Mouse (Mus musculus) limb, embryonic 11.5 days (tissue): ENCODE measurements around the gene Gpr146. TPM values are rescaled to one million over a fixed set of nuclear protein-coding genes. Genes with fewer than 3 reads are reported as not detected.
A peak's percentile ranks its signal among the peaks of the same experiment; 100 is the strongest.

Source experiments
- ATAC-seq: fragments of 200-750 bp; cut with Nextera tagmentation; 2 replicates; pipeline ENCODE4 v1.8.0; 2017; ENCODE audit warnings: low read depth; ENCODE audit not compliant: insufficient number of reproducible peaks, low FRiP score, low TSS enrichment
- DNase-seq: peaks from one replicate; pipeline ENCODE4 v3.0.0-alpha.2; 2015; ENCODE audit warnings: low spot score
- H3K27ac ChIP-seq: fragments of 300-500 bp; sonication (generic); replicated peaks from 2 replicates; pipeline ENCODE4 v1.5.1; 2014; ENCODE audit warnings: low read depth, mild to moderate bottlenecking, low read length
- H3K27me3 ChIP-seq: fragments of 300-500 bp; sonication (generic); 2 replicates; pipeline ENCODE4 v1.6.1; 2014; ENCODE audit warnings: mild to moderate bottlenecking, low read length, mixed read lengths; ENCODE audit not compliant: control insufficient read depth, insufficient read depth
- H3K36me3 ChIP-seq: fragments of 300-500 bp; sonication (generic); 2 replicates; pipeline ENCODE4 v1.6.1; 2014; ENCODE audit warnings: mild to moderate bottlenecking, low read length, moderate library complexity, mixed read lengths; ENCODE audit not compliant: control insufficient read depth, insufficient read depth
- H3K4me1 ChIP-seq: fragments of 300-500 bp; sonication (generic); 2 replicates; pipeline ENCODE4 v1.6.1; 2014; ENCODE audit warnings: low read length, mixed read lengths; ENCODE audit not compliant: control insufficient read depth, insufficient read depth
- H3K4me2 ChIP-seq: fragments of 300-500 bp; sonication (generic); 2 replicates; pipeline ENCODE4 v1.6.1; 2014; ENCODE audit warnings: low read depth, mild to moderate bottlenecking, moderate library complexity; ENCODE audit not compliant: severe bottlenecking
- H3K4me3 ChIP-seq: fragments of 300-500 bp; sonication (generic); 2 replicates; pipeline ENCODE4 v1.5.1; 2014; ENCODE audit warnings: low read depth, low read length
- H3K9ac ChIP-seq: fragments of 300-500 bp; sonication (generic); 2 replicates; pipeline ENCODE4 v1.6.1; 2014; ENCODE audit warnings: mild to moderate bottlenecking, low read length
- H3K9me3 ChIP-seq: fragments of 300-500 bp; sonication (generic); 2 replicates; pipeline ENCODE4 v1.6.1; 2016; ENCODE audit warnings: low read length; ENCODE audit not compliant: control insufficient read depth
- WGBS: fragments of 180-500 bp; shearing (Covaris S2); extraction: QIAGEN DNeasy Blood & Tissue Kit; methylation state at CpG from one replicate; pipeline ENCODE4 v1.1.7; 2014; 5-methylcytosine and 5-hydroxymethylcytosine counted together
- polyA plus RNA-seq: library from polyadenylated mRNA; unstranded; fragments of >200 nt; fragmentation: Nextera tagmentation; extraction: Ambion mirVana; gene quantifications from 2 replicates; pipeline ENCODE4 v1.2.1, GENCODE M21; 2014

The Gpr146 gene
- polyA plus RNA-seq, 1 experiment from 2014 or later = 1.9 TPM

DNA sequence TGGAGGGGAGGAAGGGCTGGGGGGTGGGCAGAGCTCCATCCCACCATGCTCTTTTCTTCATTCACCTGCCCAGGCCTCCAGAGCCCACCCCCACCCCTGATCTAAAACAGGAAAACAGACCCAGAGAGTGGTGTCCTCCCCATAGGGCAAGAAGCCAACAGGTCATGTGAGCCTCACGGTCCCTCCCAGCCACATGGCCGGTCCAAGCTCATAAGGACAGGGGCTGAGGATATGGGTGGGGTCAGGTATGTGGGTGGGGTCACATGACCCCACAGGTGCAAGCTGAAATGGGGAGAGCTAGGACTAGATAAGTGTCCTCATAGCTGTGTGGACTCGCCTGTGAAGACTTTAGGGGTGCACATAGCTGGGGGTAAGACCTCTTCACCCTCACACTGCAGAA is 39.1 kb upstream of the Gpr146 start:
- H3K27me3 ChIP-seq = no peaks in the 10 kb centered on the region
- no peak overlapping the region for H3K27ac ChIP-seq
- H3K4me2 ChIP-seq = no peak overlapping the region
- ATAC-seq (no peak), DNase-seq (no peak)
- WGBS = 83% methylated on average over 3 of the region's 3 CpGs
- H3K36me3 ChIP-seq = peaks cover 27% of the 10 kb centered on the region; the same call in 1 of the 2 replicates
- H3K4me1 ChIP-seq = peaks cover 1% of the 10 kb centered on the region
- H3K4me3 ChIP-seq = no peak overlapping the region
- H3K9me3 ChIP-seq = no peaks in the 10 kb centered on the region
- H3K9ac ChIP-seq = no peak overlapping the region

DNA sequence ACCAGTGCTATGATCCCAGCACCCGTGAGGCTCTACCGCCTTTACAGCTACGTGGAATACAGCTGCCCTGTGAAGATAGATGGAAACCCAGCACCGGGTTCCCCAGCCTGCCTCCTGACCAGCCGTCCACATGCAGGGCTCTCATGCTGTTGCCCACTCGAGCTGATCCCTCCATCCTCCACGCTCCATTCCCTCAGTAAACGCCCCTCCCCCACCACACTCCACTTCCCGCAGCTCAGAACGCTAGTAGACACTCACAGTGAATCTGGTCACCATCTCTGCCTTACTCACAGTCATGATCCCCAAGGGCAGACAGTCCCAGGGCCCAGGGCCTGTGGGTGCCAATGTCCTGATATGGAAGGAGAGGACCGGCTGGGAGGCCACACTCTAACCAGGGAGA is 38.6 kb upstream of the Gpr146 start:
- ATAC-seq = no peak
- peaks cover 6% of the 10 kb centered on the region for H3K4me1 ChIP-seq
- DNase-seq = no peak
- no peaks in the 10 kb centered on the region for H3K27me3 ChIP-seq
- no peak overlapping the region for H3K27ac ChIP-seq
- no peaks in the 10 kb centered on the region for H3K9me3 ChIP-seq
- H3K4me2 ChIP-seq = no peak overlapping the region
- H3K36me3 ChIP-seq = peaks cover 27% of the 10 kb centered on the region; the same call in 1 of the 2 replicates
- WGBS = 89% methylated on average over 11 of the region's 11 CpGs
- H3K4me3 ChIP-seq = no peak overlapping the region
- no peak overlapping the region for H3K9ac ChIP-seq

DNA sequence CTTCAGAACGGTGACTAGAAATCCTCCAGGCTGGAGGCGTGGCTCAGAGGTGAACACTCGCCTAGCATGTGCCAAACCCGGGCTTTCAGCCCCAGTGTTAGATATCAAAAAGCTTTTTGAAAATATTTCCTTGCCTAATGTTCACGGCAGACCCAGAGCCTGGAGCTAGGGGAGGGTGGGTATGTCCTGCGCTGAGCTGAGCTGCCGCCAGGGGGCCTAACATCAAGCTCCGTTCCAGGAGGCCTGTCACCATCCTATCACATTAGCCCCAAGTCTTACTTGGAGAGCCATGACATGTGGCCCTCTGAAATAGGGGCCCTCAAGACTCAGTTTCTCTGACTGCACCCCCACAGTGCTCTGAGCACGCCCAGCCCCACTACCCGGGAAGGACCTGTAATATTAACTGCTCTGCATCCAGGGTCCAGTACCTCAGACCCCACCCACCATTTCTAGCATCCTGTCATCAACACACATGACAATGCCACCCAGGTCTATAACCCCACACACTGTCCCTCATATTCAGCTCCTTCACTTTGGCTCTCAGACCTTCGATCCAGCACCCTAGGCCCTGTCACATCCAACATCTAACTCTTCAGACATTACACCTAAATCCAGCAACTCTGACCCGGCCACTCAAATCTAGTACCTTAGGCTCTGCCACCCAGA is 33.3 kb upstream of the Gpr146 start:
- H3K4me2 ChIP-seq = peak overlapping the region; percentile 97
- no peak overlapping the region; the same call in 1 of the 2 replicates for H3K27ac ChIP-seq
- H3K9ac ChIP-seq = peak overlapping the region; percentile 84
- no peaks in the 10 kb centered on the region for H3K9me3 ChIP-seq
- DNase-seq (peak; percentile 87), ATAC-seq (peak; percentile 73)
- H3K4me3 ChIP-seq = peak overlapping the region; percentile 93
- H3K36me3 ChIP-seq = peaks cover 13% of the 10 kb centered on the region; the same call in 1 of the 2 replicates
- H3K4me1 ChIP-seq = peaks cover 9% of the 10 kb centered on the region
- 6% methylated on average over 12 of the region's 12 CpGs for WGBS
- no peaks in the 10 kb centered on the region for H3K27me3 ChIP-seq

DNA sequence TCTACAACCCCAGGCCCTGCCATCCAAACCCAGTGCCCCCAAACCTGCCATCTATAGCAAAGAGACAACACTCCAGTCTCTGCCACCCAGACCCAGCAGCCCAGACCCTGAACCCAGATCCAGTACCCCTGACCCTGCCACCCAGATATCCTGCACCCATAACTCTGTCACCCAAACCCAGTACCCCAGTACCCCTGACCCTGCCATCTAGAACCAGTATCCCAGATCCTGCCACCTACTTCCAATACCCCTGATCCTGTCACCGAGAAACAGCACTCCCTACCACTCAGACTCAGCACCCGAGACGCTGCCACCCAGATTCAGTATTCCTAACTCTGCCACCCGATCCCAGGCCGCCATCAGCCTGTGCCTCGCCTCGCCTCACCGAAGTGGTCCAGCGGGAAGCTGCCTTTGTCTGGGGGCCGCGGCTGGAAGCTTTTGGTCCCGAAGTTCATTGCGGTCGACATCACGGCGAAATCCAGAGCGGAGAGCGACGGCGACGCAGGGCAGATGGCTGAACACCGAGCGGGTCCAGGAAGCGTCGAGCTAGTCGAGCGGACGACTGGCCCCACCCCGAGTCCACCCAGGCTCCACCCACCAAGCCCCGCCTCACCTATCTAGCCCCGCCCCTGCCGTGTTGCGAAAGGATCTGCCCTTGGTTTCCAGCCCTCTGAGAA is 32.7 kb upstream of the Gpr146 start:
- ATAC-seq (peak; percentile 81; the same call in 1 of the 2 replicates), DNase-seq (peak; percentile 97)
- Histone ChIP-seq H3K4me2 (peak overlapping the region; percentile 97), H3K4me1 (peaks cover 9% of the 10 kb centered on the region), H3K27ac (peak overlapping the region; percentile 47; the same call in 1 of the 2 replicates), H3K9ac (peak overlapping the region; percentile 84), H3K9me3 (no peaks in the 10 kb centered on the region), H3K27me3 (no peaks in the 10 kb centered on the region), H3K36me3 (peaks cover 10% of the 10 kb centered on the region; the same call in 1 of the 2 replicates), H3K4me3 (peak overlapping the region; percentile 93)
- under 1% methylated on average over 32 of the region's 33 CpGs for WGBS

DNA sequence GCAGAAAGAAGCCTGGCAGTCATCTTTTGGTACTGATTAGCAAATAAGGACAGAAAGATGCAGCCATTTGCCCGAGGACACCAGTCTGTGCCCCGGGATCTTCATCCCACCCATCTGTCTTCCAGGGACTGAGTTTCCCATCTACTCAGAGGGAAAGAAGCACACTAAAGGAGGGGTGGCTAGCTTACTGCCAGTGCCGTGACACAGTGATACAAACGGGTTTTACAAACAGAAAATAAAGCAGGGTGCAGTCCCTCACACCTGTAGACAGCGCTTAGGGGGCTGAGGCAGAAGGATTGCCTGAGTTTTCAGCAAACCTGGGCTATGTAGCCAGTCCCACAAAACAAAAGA is 32.2 kb upstream of the Gpr146 start:
- Histone ChIP-seq H3K4me2 (peak overlapping the region; percentile 34), H3K27ac (no peak overlapping the region), H3K4me1 (peaks cover 9% of the 10 kb centered on the region), H3K9me3 (no peaks in the 10 kb centered on the region), H3K27me3 (no peaks in the 10 kb centered on the region), H3K4me3 (peak overlapping the region; percentile 93), H3K36me3 (peaks cover 9% of the 10 kb centered on the region; the same call in 1 of the 2 replicates), H3K9ac (no peak overlapping the region)
- DNase-seq (no peak), ATAC-seq (0 out of 2 replicates have a peak, but pooled peaks have one; percentile 28)
- WGBS = 9% methylated on average over 5 of the region's 5 CpGs

DNA sequence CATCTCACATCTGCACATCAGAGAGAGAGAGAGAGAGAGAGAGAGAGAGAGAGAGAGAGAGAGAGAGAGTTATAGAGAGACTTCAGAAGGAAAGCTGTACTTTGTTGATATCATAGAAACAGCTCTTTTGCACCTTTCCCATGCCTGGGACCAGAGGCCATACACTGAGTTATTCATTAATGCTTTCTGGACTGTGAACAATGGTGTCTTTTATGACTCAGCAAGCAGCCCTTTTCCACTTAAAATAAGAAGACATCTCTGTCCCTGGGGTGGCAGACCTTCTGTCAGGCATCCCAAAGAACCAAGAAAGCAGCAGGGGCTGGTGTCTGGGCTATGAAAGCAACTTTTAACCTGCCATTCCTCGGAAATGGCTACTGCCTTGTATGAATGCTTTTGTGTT is 30.3 kb upstream of the Gpr146 start:
- peaks cover 2% of the 10 kb centered on the region; the same call in 1 of the 2 replicates for H3K36me3 ChIP-seq
- no peak overlapping the region for H3K9ac ChIP-seq
- H3K27ac ChIP-seq = no peak overlapping the region
- no peak overlapping the region for H3K4me2 ChIP-seq
- DNase-seq (no peak), ATAC-seq (no peak)
- no peak overlapping the region for H3K4me3 ChIP-seq
- no peaks in the 10 kb centered on the region for H3K9me3 ChIP-seq
- 71% methylated on average over 1 of the region's 1 CpGs for WGBS
- peaks cover 19% of the 10 kb centered on the region for H3K4me1 ChIP-seq
- no peaks in the 10 kb centered on the region for H3K27me3 ChIP-seq

DNA sequence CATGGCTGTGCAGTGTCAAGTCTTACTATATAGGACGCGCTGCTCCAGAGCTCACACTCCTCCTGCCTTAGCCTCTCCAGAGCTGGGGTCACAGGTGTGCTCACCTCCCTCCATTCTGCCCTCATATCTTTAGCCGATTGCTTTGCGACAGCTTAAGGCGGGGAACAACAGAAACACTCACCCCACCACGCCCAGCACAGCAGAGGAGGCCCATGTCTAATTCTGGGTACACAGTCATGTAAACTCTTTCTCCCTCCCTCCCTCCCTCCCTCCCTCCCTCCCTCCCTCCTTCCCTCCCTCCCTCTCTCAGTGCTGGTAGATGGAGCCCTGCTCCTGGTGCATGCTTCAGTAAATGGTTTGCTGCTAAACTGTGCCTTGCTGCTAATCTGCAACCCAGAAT is 27.8 kb upstream of the Gpr146 start:
- H3K27me3 ChIP-seq = no peaks in the 10 kb centered on the region
- no peak overlapping the region for H3K4me2 ChIP-seq
- no peaks in the 10 kb centered on the region for H3K9me3 ChIP-seq
- DNase-seq = no peak
- H3K4me1 ChIP-seq = peaks cover 13% of the 10 kb centered on the region
- WGBS = 74% methylated on average over 6 of the region's 6 CpGs
- ATAC-seq = no peak
- no peak overlapping the region for H3K4me3 ChIP-seq
- no peaks in the 10 kb centered on the region for H3K36me3 ChIP-seq
- H3K9ac ChIP-seq = no peak overlapping the region
- H3K27ac ChIP-seq = no peak overlapping the region

DNA sequence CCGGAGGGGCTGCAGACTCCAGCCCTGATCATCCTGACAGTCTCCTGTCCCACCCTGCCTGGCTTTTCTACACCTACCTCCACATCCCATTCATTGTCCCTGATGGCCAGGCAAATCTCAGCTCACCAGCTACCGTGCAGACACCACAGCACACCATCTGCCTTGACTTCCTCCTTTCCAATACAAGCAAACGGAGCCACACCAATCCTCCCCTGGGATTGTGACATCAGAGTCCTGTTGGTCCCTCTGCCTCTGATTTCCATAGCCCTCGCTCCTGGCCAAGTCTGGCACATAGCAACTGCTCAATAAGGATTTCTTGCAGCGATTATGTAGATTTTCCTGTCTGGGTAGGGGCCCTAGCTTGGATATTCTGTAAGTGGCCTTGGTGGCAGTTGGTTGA is 26.4 kb upstream of the Gpr146 start, which contains the start of gene Cox19:
Cox19 (minus strand) TSS at position 285 of the 400 bp plus-strand sequence.
- WGBS = 53% methylated on average over 5 of the region's 5 CpGs
- 0 out of 2 replicates have a peak within 1 kb of the TSS, but pooled peaks have one; percentile 18 for H3K9ac ChIP-seq

More for the DNA sequence above, 26.4 kb upstream of the Gpr146 start, which contains the start of gene Cox19:
- Histone ChIP-seq H3K27ac (no peak within 1 kb of the TSS; the same call in 1 of the 2 replicates), H3K9me3 (no peaks in the 10 kb centered on the region), H3K27me3 (no peaks in the 10 kb centered on the region), H3K36me3 (no peaks in the 10 kb centered on the region), H3K4me1 (peaks cover 10% of the 10 kb centered on the region), H3K4me2 (peak within 1 kb of the TSS; percentile 7; the same call in 1 of the 2 replicates), H3K4me3 (no peak within 1 kb of the TSS)
- DNase-seq (no peak), ATAC-seq (no peak)
